Mouse (Mus musculus) CH12.LX (cell line): ENCODE results near the gene Gm6993.

Experiments used
- CHD2 ChIP-seq: IDR thresholded peaks from 2 replicates; pipeline ENCODE4 v1.6.1; 2011; ENCODE audit warnings: low read length, improper control_type of control experiment
- CTCF ChIP-seq, 2 experiments: IDR thresholded peaks in 1 of 2; conservative IDR thresholded peaks in 1 of 2; 2 replicates each; pipeline ENCODE4 v1.5.1; 2011 to 2012; ENCODE audit warnings: low read depth in 2 of 2, low read length in 2 of 2, improper control_type of control experiment in 1 of 2, inconsistent platforms in 1 of 2, mild to moderate bottlenecking in 1 of 2, moderate library complexity in 1 of 2
- E2F4 ChIP-seq: IDR thresholded peaks from 2 replicates; pipeline ENCODE4 v1.6.1; 2011; ENCODE audit warnings: low read depth, low read length, improper control_type of control experiment; ENCODE audit not compliant: insufficient replicate concordance
- ELF1 ChIP-seq: IDR thresholded peaks from 2 replicates; pipeline ENCODE4 v1.6.1; 2014; ENCODE audit warnings: low read depth, mild to moderate bottlenecking, inconsistent platforms, low read length, improper control_type of control experiment
- EP300 ChIP-seq: IDR thresholded peaks from 2 replicates; pipeline ENCODE4 v1.6.1; 2011; ENCODE audit warnings: low read length, improper control_type of control experiment
- JUND ChIP-seq: conservative IDR thresholded peaks from 2 replicates; pipeline ENCODE4 v1.6.1; 2011; ENCODE audit warnings: low read depth, low read length, improper control_type of control experiment
- MAX ChIP-seq: IDR thresholded peaks from 2 replicates; pipeline ENCODE4 v1.6.1; 2011; ENCODE audit warnings: low read length, improper control_type of control experiment
- MAZ ChIP-seq: IDR thresholded peaks from 2 replicates; pipeline ENCODE4 v1.6.1; 2012; ENCODE audit warnings: low read depth, mild to moderate bottlenecking, inconsistent platforms, low read length, improper control_type of control experiment, moderate library complexity
- MXI1 ChIP-seq: IDR thresholded peaks from 2 replicates; pipeline ENCODE4 v1.6.1; 2011; ENCODE audit warnings: mild to moderate bottlenecking, low read depth, low read length, improper control_type of control experiment
- POLR2A ChIP-seq: IDR thresholded peaks from 2 replicates; pipeline ENCODE4 v1.6.1; 2011; ENCODE audit warnings: low read depth, mild to moderate bottlenecking, improper control_type of control experiment, low read length
- RAD21 ChIP-seq: IDR thresholded peaks from 2 replicates; pipeline ENCODE4 v1.6.1; 2011; ENCODE audit warnings: low read depth, mild to moderate bottlenecking, low read length, improper control_type of control experiment, moderate library complexity
- ZC3H11A ChIP-seq: IDR thresholded peaks from 2 replicates; pipeline ENCODE4 v1.6.1; 2012; ENCODE audit warnings: low read depth, mild to moderate bottlenecking, inconsistent platforms, low read length, improper control_type of control experiment

DNA sequence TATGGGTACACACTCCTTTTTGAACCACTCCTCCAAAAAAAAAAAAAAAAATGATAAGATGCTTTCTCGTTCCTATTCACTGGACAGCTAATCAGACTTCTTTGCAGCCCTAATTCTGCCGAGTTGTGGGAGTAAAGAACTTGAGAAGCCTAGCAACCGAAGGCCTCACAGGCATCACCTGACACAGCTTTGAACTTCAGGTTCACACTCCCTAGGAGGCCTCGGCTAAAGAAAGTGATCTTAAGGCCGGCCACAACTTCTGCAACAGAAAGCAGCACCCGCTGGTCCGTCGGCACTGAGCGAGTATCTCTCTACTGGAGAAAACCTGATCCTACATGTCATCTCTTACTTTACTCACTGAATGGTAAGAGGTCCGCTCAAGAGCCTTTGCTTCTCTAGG, 8.1 kb downstream of the Gm6993 start:
- TF ChIP-seq CHD2 (no peak), CTCF (conservative IDR thresholded peaks at IDR 0.05 in 1 of 2, IDR thresholded peaks at IDR 0.05 in 1 of 2; ENCODE audit: low read depth in 2 of 2, low read length in 2 of 2) (no peak), ZC3H11A (no peak), MXI1 (no peak), MAX (no peak), ELF1 (no peak), E2F4 (no peak), MAZ (no peak), POLR2A (no peak), JUND (no peak), EP300 (no peak), RAD21 (no peak)
